Mouse (Mus musculus) heart, postnatal 0 days (tissue): ENCODE measurements around the gene Cdkn3.

Experiments used
- CTCF ChIP-seq: IDR thresholded peaks from 2 replicates; pipeline ENCODE4 v1.5.1; 2016; ENCODE audit warnings: antibody characterized with exemption, control low read depth, low read depth
- EP300 ChIP-seq: IDR thresholded peaks from 2 replicates; pipeline ENCODE4 v1.6.1; 2016; ENCODE audit warnings: antibody characterized with exemption, low read depth

- TF ChIP-seq CTCF (no peak), EP300 (no peak)
Observed at GRCm38 (mm10) chr14:46788505-46788901, 28.2 kb downstream of the Cdkn3 start.
